Mouse (Mus musculus) intestine, postnatal 0 days (tissue): ENCODE results near the gene Usp50. TPM values are rescaled to one million over a fixed set of nuclear protein-coding genes. Genes with fewer than 3 reads are reported as not detected.

Experiments
- ATAC-seq: fragments of 200-750 bp; cut with Nextera tagmentation; 2 replicates; pipeline ENCODE4 v1.8.0; 2017; ENCODE audit warnings: mild to moderate bottlenecking, moderate TSS enrichment, moderate library complexity
- H3K27ac ChIP-seq: fragments of 300-500 bp; sonication (generic); 2 replicates; pipeline ENCODE4 v1.5.1; 2014; ENCODE audit warnings: mild to moderate bottlenecking, low read depth, low read length, moderate library complexity
- H3K27me3 ChIP-seq: fragments of 300-500 bp; sonication (generic); replicated peaks from 2 replicates; pipeline ENCODE4 v1.6.1; 2014; ENCODE audit warnings: low read length, mixed read lengths; ENCODE audit not compliant: control insufficient read depth, insufficient read depth
- H3K36me3 ChIP-seq: fragments of 300-500 bp; sonication (generic); 2 replicates; pipeline ENCODE4 v1.6.1; 2014; ENCODE audit warnings: mild to moderate bottlenecking, moderate library complexity; ENCODE audit not compliant: control insufficient read depth, insufficient read depth
- H3K4me1 ChIP-seq: fragments of 300-500 bp; sonication (generic); replicated peaks from 2 replicates; pipeline ENCODE4 v1.6.1; 2014; ENCODE audit warnings: antibody characterized with exemption, low read length, mixed read lengths; ENCODE audit not compliant: control insufficient read depth, insufficient read depth
- H3K4me2 ChIP-seq: fragments of 300-500 bp; sonication (generic); replicated peaks from 2 replicates; pipeline ENCODE4 v1.6.1; 2014; ENCODE audit warnings: low read depth, mild to moderate bottlenecking, moderate library complexity
- H3K4me3 ChIP-seq: fragments of 300-500 bp; sonication (generic); 2 replicates; pipeline ENCODE4 v1.5.1; 2014; ENCODE audit warnings: low read depth, low read length
- H3K9ac ChIP-seq: fragments of 300-500 bp; sonication (generic); 2 replicates; pipeline ENCODE4 v1.6.1; 2014; ENCODE audit warnings: mild to moderate bottlenecking, low read depth, low read length
- H3K9me3 ChIP-seq: fragments of 300-500 bp; sonication (generic); 2 replicates; pipeline ENCODE4 v1.6.1; 2016; ENCODE audit warnings: mixed run types; ENCODE audit not compliant: control insufficient read depth
- CTCF ChIP-seq: sonication (generic); IDR thresholded peaks from 2 replicates; pipeline ENCODE4 v1.5.1; 2016; ENCODE audit warnings: low read depth, mild to moderate bottlenecking, control low read depth, antibody characterized with exemption, moderate library complexity
- WGBS: fragments of 180-500 bp; shearing (Covaris S2); extraction: QIAGEN DNeasy Blood & Tissue Kit; methylation state at CpG from one replicate; pipeline ENCODE4 v1.1.7; 2014; 5-methylcytosine and 5-hydroxymethylcytosine counted together
- polyA plus RNA-seq: library from polyadenylated mRNA; unstranded; fragments of >200 nt; fragmentation: Nextera tagmentation; extraction: Ambion mirVana; gene quantifications from 2 replicates; pipeline ENCODE4 v1.2.1, GENCODE M21; 2015

Usp50 gene
- polyA plus RNA-seq, 1 experiment from 2014 or later = 2.0 TPM

DNA sequence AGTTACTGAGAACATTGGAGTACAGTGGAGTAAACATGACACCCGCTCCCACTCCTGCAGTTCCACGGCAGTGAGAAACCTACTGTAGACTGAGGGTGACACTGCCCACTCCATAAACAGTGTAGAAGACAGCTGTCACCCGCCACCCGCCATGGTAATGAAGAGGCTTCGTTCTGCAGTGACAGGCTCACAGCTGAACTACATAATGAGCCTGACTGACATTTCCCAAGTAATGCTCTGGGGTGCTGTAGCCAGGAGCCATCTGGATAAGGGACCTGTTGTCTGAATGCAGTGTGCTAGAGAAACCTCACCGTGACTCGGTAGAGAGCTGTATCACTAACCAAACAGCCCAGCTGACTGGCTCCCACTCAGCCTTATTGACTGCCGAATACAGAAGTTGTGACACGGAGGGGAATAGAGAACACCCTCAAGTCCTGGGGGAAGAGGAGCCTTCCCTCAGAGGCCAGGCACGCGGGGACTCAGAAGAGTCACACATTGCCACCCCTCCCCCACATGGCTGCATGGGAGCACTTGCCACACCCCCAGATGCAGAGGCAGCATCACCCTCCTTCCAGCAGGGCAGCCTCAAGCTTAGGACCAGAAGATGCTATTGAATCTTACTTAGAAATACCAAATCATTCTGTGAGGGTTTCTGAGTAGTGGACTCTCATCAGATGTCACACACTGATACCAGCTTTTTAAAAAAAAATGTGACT, 17.2 kb downstream of the Usp50 start:
- 41% methylated on average over 11 of the region's 11 CpGs for WGBS
- Histone ChIP-seq H3K9ac (no peak overlapping the region), H3K27ac (no peak overlapping the region), H3K4me3 (no peak overlapping the region), H3K9me3 (no peaks in the 10 kb centered on the region), H3K4me1 (no peaks in the 10 kb centered on the region), H3K36me3 (peaks cover 17% of the 10 kb centered on the region; the same call in 1 of the 2 replicates), H3K4me2 (no peak overlapping the region), H3K27me3 (no peaks in the 10 kb centered on the region)
- no peak for ATAC-seq
- no peak for TF ChIP-seq CTCF

GRCm38 (mm10) chr2:126759351-126759750, 23.9 kb downstream of the Usp50 start:
- no peak overlapping the region for H3K4me3 ChIP-seq
- no peaks in the 10 kb centered on the region for H3K4me1 ChIP-seq
- no peak for ATAC-seq
- 90% methylated on average over 7 of the region's 7 CpGs for WGBS
- no peaks in the 10 kb centered on the region for H3K9me3 ChIP-seq
- TF ChIP-seq CTCF = no peak
- H3K27me3 ChIP-seq = no peaks in the 10 kb centered on the region
- H3K9ac ChIP-seq = no peak overlapping the region
- H3K4me2 ChIP-seq = no peak overlapping the region
- peaks cover 81% of the 10 kb centered on the region for H3K36me3 ChIP-seq
- H3K27ac ChIP-seq = no peak overlapping the region

- peaks cover 93% of the 10 kb centered on the region for H3K36me3 ChIP-seq
- no peak for ATAC-seq
- 91% methylated on average over 6 of the region's 6 CpGs for WGBS
These were observed 27.6 kb downstream of the Usp50 start for GRCm38 (mm10) chr2:126755664-126756063.

GRCm38 (mm10) chr2:126743389-126743788, 39.9 kb downstream of the Usp50 start:
- WGBS = 89% methylated on average over 5 of the region's 5 CpGs
- Histone ChIP-seq H3K4me1 (no peaks in the 10 kb centered on the region), H3K4me3 (no peak overlapping the region), H3K4me2 (no peak overlapping the region), H3K9ac (no peak overlapping the region), H3K9me3 (no peaks in the 10 kb centered on the region), H3K27ac (no peak overlapping the region), H3K36me3 (peaks cover 54% of the 10 kb centered on the region), H3K27me3 (no peaks in the 10 kb centered on the region)
- TF ChIP-seq CTCF = no peak
- ATAC-seq = no peak

More at GRCm38 (mm10) chr2:126755664-126756063, 27.6 kb downstream of the Usp50 start:
- Histone ChIP-seq H3K4me3 (no peak overlapping the region), H3K4me2 (no peak overlapping the region), H3K9ac (no peak overlapping the region), H3K4me1 (no peaks in the 10 kb centered on the region), H3K9me3 (no peaks in the 10 kb centered on the region), H3K27ac (no peak overlapping the region), H3K27me3 (no peaks in the 10 kb centered on the region)
- no peak for TF ChIP-seq CTCF

DNA sequence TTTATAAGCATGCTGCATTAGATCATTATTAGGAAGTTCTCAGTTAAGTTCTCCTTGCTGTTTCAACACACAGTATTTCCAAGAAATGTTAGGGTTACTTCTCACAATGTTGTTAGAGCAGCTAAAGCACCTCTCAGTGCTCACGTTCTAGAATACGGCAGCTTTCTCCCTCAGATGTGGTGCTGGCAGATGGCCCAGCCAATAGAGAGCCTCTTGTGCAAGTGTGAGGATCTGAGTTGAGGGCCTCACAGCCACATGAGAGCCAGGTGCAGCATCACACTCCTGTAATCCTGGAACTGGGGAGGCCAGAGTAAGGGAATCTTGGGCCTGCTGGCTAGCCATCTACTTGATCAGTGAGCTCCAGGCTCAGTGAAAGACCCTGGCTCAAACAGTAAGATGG, 43.0 kb downstream of the Usp50 start:
- no peak for TF ChIP-seq CTCF
- H3K36me3 ChIP-seq = peaks cover 55% of the 10 kb centered on the region
- 86% methylated on average over 2 of the region's 2 CpGs for WGBS

GRCm38 (mm10) chr2:126735339-126736073, 47.8 kb downstream of the Usp50 start:
- H3K4me3 ChIP-seq = no peak overlapping the region
- no peaks in the 10 kb centered on the region for H3K9me3 ChIP-seq
- H3K4me2 ChIP-seq = no peak overlapping the region
- 0 out of 2 replicates have a peak, but pooled peaks have one; percentile 17 for TF ChIP-seq CTCF
- H3K9ac ChIP-seq = no peak overlapping the region
- WGBS = 82% methylated on average over 6 of the region's 6 CpGs
- no peaks in the 10 kb centered on the region for H3K4me1 ChIP-seq
- peaks cover 56% of the 10 kb centered on the region for H3K36me3 ChIP-seq
- H3K27me3 ChIP-seq = no peaks in the 10 kb centered on the region
- ATAC-seq = no peak
- no peak overlapping the region for H3K27ac ChIP-seq

More for the DNA sequence above, 43.0 kb downstream of the Usp50 start:
- ATAC-seq = no peak
- Histone ChIP-seq H3K27ac (no peak overlapping the region), H3K9ac (no peak overlapping the region), H3K4me1 (no peaks in the 10 kb centered on the region), H3K27me3 (no peaks in the 10 kb centered on the region), H3K9me3 (no peaks in the 10 kb centered on the region), H3K4me3 (no peak overlapping the region), H3K4me2 (no peak overlapping the region)
